Mouse (Mus musculus): ENCODE data around the gene Lss. TPM values are rescaled to one million over a fixed set of nuclear protein-coding genes. Genes with fewer than 3 reads are reported as not detected.

Gene Lss
- total RNA-seq (2012; rRNA removed), result 26.3 and 27.5 TPM in 2 replicates
- 10 to 100 TPM; 27.5 to 28.3 TPM for polyA plus RNA-seq (2012; ENCODE audit: insufficient read depth in 1 of 2, insufficient read length in 2 of 2, low read depth in 1 of 2, low replicate concordance in 2 of 2, missing spikeins in 1 of 2)

GRCm38 (mm10) chr10:76531375-76531774 lies at the start of gene Lss:
Gene Lss (plus strand): TSS chr10:76531588.
- H3K9ac ChIP-seq (ENCODE audit: control insufficient read depth, low read depth, low read length, poor library complexity, severe bottlenecking), result peak within 1 kb of the TSS; percentile 51
- no peaks in the 10 kb centered on the region for H3K27me3 ChIP-seq (ENCODE audit: control insufficient read depth in 1 of 2, insufficient read depth in 2 of 2, low read length in 2 of 2)
- H3K79me2 ChIP-seq (ENCODE audit: control insufficient read depth, insufficient read depth, low read length, poor library complexity), result peaks cover 4% of the 10 kb centered on the region
- DNase-seq (ENCODE audit: low read depth, low spot score), result peak; percentile 98
- H3K4me3 ChIP-seq (ENCODE audit: control insufficient read depth in 1 of 2, insufficient read depth in 1 of 2, low read depth in 2 of 2, low read length in 2 of 2), result peak within 1 kb of the TSS; percentile 71 to 95
- H3K4me1 ChIP-seq (ENCODE audit: control insufficient read depth in 1 of 2, insufficient read depth in 2 of 2, low read length in 2 of 2), result peaks cover 4 to 5% of the 10 kb centered on the region in 2 experiments
- no peaks in the 10 kb centered on the region for H3K9me3 ChIP-seq (replicated peaks; ENCODE audit: insufficient read depth, low read length)
- TF ChIP-seq MAZ (IDR thresholded peaks at IDR 0.05; ENCODE audit: low read depth, low read length), result peak; percentile 55; the same call in 1 of the 2 replicates
- no peak for TF ChIP-seq MAFK (IDR thresholded peaks at IDR 0.05; ENCODE audit: borderline replicate concordance, low read depth, low read length)
- TF ChIP-seq KAT2A (conservative IDR thresholded peaks at IDR 0.05; ENCODE audit: low read depth, low read length), result no peak; the same call in 1 of the 2 replicates
- TF ChIP-seq NRF1 (IDR thresholded peaks at IDR 0.05; ENCODE audit: insufficient read depth, low read depth, low read length, poor library complexity, severe bottlenecking), result peak; percentile 100; the same call in 1 of the 2 replicates
- TF ChIP-seq SIN3A (IDR thresholded peaks at IDR 0.05; ENCODE audit: low read length), result peak; percentile 89
- no peak for TF ChIP-seq ZNF384 (IDR thresholded peaks at IDR 0.05; ENCODE audit: low read depth, low read length)
- TF ChIP-seq NELFE (IDR thresholded peaks at IDR 0.05; ENCODE audit: low read depth, low read length), result peak; percentile 81
- peak; percentile 86 for TF ChIP-seq BHLHE40 (IDR thresholded peaks at IDR 0.05; ENCODE audit: borderline replicate concordance, low read depth, low read length)
- no peak; the same call in 1 of the 2 replicates for TF ChIP-seq MAX (IDR thresholded peaks at IDR 0.05; ENCODE audit: low read length)
- TF ChIP-seq SMC3 (IDR thresholded peaks at IDR 0.05; ENCODE audit: low read depth, low read length), result no peak
- no peak for TF ChIP-seq GABPA (IDR thresholded peaks at IDR 0.05; ENCODE audit: low read depth, low read length)
- TF ChIP-seq RAD21 (IDR thresholded peaks at IDR 0.05; ENCODE audit: low read depth, low read length), result no peak
- TF ChIP-seq ZMIZ1 (IDR thresholded peaks at IDR 0.05; ENCODE audit: low read depth, low read length), result 0 out of 2 replicates have a peak, but pooled peaks have one; percentile 19
- no peak; the same call in 1 of the 2 replicates for TF ChIP-seq ETS1 (IDR thresholded peaks at IDR 0.05; ENCODE audit: low read depth, low read length)
- no peak for TF ChIP-seq CTCF (IDR thresholded peaks at IDR 0.05 in 2 of 3, conservative IDR thresholded peaks at IDR 0.05 in 1 of 3; ENCODE audit: control insufficient read depth in 1 of 3, insufficient read depth in 1 of 3, low read depth in 2 of 3, low read length in 3 of 3, poor library complexity in 1 of 3, severe bottlenecking in 1 of 3)
- TF ChIP-seq USF1 (IDR thresholded peaks at IDR 0.05; ENCODE audit: low read depth, low read length), result peak; percentile 77
- TF ChIP-seq POLR2AphosphoS2 (IDR thresholded peaks at IDR 0.05; ENCODE audit: low read length), result peak; percentile 43; the same call in 1 of the 2 replicates
- no peak for TF ChIP-seq UBTF (IDR thresholded peaks at IDR 0.05; ENCODE audit: borderline replicate concordance, insufficient read depth, low read depth, low read length)
- no peak for TF ChIP-seq ZC3H11A (IDR thresholded peaks at IDR 0.05; ENCODE audit: low read depth, low read length)
- peak; percentile 65 to 81; a peak in 3 of 4 replicates for TF ChIP-seq POLR2A (IDR thresholded peaks at IDR 0.05; ENCODE audit: control insufficient read depth in 1 of 2, insufficient read depth in 1 of 2, low read depth in 1 of 2, low read length in 2 of 2, poor library complexity in 1 of 2)
- no peak for TF ChIP-seq EP300 (IDR thresholded peaks at IDR 0.05; ENCODE audit: low read depth in 1 of 2, low read length in 2 of 2)
- peak; percentile 65 for TF ChIP-seq TCF12 (IDR thresholded peaks at IDR 0.05; ENCODE audit: low read depth, low read length)
- no peak for TF ChIP-seq POLR2AphosphoS5 (IDR thresholded peaks at IDR 0.05; ENCODE audit: borderline replicate concordance, low read depth, low read length)
- peak; percentile 32; the same call in 1 of the 2 replicates for TF ChIP-seq CHD2 (IDR thresholded peaks at IDR 0.05; ENCODE audit: low read length)
- TF ChIP-seq MYB (IDR thresholded peaks at IDR 0.05; ENCODE audit: low read depth, low read length), result no peak
- no peak for TF ChIP-seq JUND (IDR thresholded peaks at IDR 0.05; ENCODE audit: low read depth, low read length)
- peak; percentile 96 for TF ChIP-seq MXI1 (IDR thresholded peaks at IDR 0.05; ENCODE audit: low read depth, low read length)
- peak; percentile 82 for TF ChIP-seq ELF1 (IDR thresholded peaks at IDR 0.05; ENCODE audit: low read depth, low read length)
- 0 out of 2 replicates have a peak, but pooled peaks have one; percentile 47 for TF ChIP-seq MYC (IDR thresholded peaks at IDR 0.05; ENCODE audit: low read depth, low read length)
- peak; percentile 60; the same call in 1 of the 2 replicates for TF ChIP-seq TBP (IDR thresholded peaks at IDR 0.05; ENCODE audit: low read depth, low read length)
- TF ChIP-seq HCFC1 (IDR thresholded peaks at IDR 0.05; ENCODE audit: low read depth, low read length), result peak; percentile 80
- H3K27ac ChIP-seq (ENCODE audit: control insufficient read depth, low read depth, low read length), result no peak within 1 kb of the TSS
- H3K36me3 ChIP-seq (ENCODE audit: control insufficient read depth in 1 of 2, insufficient read depth in 2 of 2, low read length in 2 of 2), result no peaks in the 10 kb centered on the region; a peak in 2 of 4 replicates
